Mouse (Mus musculus) kidney, postnatal 4 days (tissue): ENCODE results near the gene Chst4.

Experiments
- DNase-seq, 2 experiments: peaks; one replicate each; pipeline ENCODE4 v3.0.0; 2021; ENCODE audit warnings: mixed read lengths in 2 of 2

Chst4 gene

DNA sequence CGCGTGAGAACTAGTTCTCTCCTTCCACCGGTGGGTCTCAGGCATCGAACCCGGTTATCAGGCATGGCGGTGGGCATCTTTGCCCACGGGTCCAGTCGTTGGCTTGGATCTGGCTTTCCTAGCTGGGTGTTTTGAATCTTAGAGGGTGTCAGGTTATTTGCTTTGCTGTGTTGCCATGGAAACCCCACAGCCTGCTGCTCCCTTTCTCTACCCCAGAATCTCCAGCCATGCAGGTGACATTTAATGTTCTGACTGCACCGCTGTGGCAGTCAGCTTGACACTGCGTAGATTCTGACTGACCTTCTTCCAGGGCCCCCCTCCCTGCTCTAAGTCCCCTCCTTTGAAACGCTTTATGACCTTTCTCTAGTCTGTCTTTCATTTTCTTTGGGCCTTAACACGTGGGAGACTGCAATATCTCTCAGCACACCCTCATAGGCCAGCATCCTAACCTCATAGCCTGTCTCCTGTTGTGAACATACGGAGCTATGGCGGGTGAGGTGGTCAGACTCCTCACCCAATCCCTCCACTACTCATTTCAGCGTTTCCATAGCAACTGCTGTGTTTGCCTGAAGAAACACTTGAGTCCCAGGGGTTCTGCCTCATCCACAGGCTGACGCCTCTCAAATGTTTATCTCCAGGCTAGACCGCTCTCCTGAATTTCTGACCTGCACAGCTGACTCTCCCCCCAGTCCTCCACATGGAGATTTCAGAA lies 33.1 kb downstream of the Chst4 start:
- DNase-seq, result no peak

DNA sequence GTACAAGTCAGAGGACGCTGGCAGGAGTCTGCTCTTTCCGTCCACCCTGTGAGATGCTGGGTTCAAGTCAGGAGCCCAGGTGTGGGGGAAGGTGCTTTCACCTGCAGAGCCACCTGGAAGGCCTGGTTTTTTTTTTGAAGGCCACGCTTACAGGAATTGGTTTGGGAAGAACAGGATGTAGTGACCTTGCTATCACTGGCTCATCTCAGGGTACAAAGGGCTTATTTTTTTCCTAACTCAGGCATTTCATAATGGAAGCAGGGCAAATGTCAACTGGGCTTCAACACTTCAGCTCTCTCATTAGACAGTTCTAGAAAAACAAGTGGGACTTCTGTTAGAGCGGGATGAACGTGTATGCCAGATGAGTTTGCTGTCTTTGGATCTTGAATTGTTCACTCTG lies 35.2 kb downstream of the Chst4 start:
- no peak for DNase-seq

DNA sequence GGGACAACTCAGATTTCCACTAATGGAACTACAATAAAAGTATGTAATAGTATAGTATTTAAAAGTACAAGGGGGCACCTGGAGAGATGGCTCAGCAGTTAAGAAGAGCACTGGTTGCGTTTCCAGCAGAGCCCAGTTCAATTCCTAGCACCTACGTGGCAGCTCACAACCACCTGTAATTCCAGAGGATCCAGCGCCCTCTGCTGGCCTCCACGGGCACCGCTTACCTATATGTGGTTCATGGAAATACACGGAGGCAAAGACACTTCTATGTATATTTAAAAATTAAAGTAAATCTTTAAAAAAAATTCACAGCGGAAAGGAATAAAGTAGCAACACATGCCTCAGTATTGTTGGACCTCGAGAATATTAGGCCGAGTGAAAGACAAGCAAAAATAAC lies 36.6 kb downstream of the Chst4 start:
- peak; percentile 37 to 52 for DNase-seq

DNA sequence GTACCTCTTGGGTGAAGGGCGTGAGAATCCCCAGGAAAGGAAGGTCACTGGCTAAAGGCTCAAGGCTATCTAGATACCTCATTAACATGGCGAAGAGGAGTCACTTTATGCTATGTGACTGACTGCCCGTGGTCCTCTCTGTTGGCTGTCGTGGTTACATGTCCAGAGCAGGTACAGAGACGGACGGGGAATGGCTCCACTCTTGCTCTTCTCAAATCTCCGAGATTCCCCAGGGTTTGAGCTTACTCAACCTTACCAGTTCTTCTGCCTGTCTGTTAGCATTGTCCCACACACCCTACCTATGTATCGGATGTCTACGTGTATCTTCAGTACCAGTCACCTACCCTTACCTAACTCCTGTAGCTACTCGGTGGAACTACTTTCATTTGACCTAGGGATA lies 39.6 kb downstream of the Chst4 start:
- DNase-seq, result no peak

DNA sequence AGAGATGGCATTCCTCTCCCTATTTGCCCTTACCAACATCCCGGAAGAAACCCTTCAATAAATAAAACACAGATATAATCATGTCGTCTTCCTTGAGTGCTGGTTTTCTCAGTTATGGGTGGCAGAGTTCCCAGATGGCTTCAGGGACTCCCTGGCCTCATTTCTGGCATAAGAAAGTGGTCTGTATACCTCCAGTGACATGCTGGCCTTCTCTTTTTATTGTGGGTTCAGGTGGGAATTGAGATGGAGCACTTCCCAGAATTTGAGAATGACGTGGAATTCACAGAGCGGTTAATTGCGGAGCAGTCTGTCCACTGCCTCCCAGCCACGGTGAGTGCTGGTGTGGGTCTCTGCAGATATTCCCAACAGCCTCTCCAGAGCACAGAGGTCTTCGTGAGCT lies 41.5 kb downstream of the Chst4 start:
- no peak for DNase-seq

DNA sequence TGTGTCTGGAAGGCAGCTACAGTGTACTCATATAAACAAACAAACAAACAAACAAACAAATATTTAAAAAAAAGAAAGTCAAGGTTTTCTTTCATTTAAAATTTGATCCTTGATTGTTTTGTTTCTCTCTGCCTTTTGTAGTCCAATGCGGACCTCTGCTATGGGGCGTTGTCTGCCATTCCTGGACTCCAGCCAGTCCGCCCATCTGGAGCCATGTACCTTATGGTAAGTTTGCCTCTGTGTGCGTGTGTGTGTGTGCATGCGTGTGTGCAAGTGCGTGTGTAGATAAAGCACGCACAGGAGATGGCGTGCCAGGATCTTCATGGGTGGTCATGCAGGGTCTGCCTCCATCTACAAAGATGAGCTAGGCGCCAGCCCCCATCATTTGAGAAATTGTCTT lies 42.2 kb downstream of the Chst4 start:
- no peak for DNase-seq

DNA sequence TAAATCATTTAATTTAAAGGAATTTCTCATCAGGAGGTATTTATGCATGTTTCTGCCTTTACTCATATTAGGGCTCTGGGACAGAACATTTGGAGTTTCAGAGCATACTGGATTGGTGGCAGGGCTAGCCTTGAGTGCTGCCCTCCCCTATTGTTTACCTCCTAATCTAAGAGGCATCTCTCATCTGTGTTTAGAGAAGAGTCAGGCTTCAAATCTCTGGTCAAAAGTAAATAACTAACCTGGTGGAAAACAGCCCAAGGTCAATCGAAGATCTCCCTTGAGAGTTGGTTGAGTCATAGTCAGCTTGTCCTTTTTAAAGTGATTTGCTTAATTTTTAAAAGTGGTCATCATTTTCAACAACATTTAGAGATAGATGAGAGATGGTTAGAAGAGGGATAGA lies 46.6 kb downstream of the Chst4 start:
- DNase-seq, result no peak

DNA sequence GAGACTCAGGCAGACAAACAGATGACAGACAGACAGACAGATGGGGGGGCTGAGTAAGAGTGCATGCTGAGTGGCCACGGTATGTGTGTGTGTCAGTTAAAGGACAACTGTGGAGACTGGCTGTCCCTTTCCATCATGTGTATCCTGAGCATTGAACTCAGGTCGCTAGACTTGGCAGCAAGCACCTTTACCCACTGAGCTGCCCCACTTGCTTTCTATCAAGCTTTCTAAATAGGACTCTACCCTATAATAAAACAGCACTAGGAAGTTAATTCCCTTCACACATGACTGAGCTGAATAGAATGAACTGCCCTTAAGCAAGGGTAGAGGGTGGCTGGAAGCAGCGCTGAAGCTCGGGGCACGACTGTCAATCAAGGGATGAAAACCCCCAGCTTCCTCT lies 47.4 kb downstream of the Chst4 start:
- no peak for DNase-seq

DNA sequence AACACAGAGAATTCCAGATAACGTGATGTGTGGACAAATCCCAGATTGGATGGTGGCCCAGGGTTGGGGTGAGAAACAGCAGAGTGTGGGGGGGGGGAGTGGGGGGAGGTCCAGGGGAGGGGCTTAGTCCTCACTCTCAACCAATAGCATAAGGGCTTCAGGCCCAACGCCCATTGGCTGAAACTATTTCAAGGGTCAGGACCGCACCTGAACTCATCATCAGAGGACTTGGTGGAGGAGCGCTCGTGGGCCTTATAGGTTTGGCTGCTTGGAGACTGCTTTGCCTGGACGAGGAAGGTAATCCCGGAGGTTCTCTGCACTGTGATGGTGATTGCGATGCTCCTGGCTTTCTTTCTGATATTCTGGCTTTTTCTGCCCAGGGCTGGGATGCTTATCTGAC lies 49.3 kb downstream of the Chst4 start, which contains the start of gene Tat:
Gene Tat (plus strand): TSS at position 214 of the 400 bp plus-strand sequence.
- DNase-seq, result no peak

- DNase-seq, result no peak
Observed at GRCm38 (mm10) chr8:109989151-109989550, 50.4 kb downstream of the Chst4 start.

DNA sequence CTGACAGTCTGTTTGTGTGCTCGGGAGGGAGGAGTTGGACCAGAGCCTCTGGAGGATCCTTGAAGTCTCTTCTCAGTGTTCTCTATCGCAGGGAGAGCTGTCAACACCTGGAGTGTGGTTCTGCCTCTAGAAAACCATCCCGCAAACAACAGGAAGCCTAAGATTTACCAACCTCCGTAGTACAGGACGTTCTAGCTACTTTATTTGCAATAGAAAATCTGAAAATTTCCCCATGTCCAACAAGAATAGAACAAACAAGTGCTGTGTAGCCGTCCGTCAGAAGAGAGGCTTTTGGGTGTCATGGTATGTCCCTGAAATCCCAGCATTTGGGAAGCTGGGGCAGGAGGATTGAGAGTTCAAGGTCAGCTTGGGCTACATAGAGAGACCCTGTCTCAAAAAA lies 51.8 kb downstream of the Chst4 start:
- DNase-seq, result no peak

- DNase-seq, result no peak
Observed at GRCm38 (mm10) chr8:109986384-109986783, 53.2 kb downstream of the Chst4 start.

DNA sequence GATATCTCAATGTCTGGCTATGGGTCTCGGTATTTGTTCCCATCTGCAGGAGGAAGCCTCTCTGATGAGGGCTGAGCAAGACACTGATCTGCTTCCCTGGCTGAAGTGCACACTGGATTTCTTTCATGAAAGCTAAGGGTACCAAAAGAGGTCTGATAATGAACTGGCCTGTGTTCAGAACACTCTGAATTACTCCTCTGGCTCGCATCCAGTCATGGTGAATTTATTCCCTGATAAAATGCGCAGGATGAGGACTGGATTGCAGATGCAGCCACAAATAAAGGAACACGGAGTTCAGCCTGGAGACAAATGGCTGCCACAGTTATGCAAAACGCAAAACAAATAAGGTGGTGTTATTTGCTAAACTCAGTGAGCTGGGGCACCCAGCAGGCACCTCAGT lies 55.6 kb downstream of the Chst4 start:
- no peak for DNase-seq

DNA sequence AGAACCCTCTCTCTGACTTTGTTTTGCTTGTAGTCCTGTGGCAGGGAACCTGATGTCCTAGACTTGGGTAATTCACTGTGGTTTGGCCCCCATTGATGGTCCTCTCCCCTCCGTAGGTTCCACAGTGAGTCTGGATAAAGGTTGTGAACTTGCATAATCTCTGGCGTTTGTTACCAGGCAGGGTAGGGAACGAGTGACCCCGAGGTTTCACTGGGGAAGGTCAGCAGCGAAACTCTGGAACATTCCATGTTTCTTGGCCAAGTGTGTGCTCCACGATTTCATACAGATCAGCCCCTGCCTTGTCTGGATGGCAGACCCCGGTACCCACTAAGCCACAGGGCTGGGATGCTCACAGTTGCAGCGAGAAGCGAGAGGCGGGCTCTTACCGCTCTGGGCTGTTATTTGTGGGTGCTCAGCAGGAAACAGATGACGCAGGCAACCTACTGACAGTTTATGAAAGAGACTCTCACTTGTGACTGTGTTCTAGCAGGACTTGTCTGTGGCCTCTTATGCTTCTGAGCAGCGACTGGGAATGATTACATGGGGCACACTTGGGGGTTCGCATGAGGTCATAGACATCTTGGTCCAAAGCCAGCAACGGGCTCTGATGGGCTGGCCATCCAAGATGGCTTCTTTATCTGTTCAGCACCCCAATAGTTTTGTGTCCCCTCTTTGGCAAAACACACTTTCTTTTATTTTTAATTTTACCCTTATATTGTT lies 57.0 kb downstream of the Chst4 start:
- DNase-seq, result no peak

DNA sequence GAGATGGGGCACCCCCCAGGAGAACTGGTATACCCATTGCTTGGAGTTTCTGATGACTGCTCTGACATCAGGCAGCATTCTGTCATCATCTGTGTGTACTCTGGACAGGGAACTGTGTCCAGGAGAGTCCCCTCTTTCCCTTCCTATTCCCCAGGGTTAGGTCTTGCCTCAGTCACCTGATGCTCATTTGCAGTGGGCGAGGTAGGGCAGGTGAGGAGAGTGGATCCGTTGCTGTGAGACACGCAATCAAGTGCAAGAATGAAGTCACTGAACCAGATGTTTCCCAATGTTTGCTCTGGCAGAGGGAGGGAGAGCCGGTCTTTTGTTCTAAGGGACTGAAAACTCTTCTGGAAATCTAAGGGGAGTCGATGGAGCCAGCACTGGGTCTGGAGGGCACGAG lies 60.2 kb downstream of the Chst4 start:
- no peak for DNase-seq
